Mouse (Mus musculus): ENCODE data around the gene Ppp2r5b. TPM values are rescaled to one million over a fixed set of nuclear protein-coding genes. Genes with fewer than 3 reads are reported as not detected.

Ppp2r5b gene
- polyA plus RNA-seq (2017; shearing (Covaris generic)), result 10 to 100 TPM; 11.2 to 16.8 TPM

DNA sequence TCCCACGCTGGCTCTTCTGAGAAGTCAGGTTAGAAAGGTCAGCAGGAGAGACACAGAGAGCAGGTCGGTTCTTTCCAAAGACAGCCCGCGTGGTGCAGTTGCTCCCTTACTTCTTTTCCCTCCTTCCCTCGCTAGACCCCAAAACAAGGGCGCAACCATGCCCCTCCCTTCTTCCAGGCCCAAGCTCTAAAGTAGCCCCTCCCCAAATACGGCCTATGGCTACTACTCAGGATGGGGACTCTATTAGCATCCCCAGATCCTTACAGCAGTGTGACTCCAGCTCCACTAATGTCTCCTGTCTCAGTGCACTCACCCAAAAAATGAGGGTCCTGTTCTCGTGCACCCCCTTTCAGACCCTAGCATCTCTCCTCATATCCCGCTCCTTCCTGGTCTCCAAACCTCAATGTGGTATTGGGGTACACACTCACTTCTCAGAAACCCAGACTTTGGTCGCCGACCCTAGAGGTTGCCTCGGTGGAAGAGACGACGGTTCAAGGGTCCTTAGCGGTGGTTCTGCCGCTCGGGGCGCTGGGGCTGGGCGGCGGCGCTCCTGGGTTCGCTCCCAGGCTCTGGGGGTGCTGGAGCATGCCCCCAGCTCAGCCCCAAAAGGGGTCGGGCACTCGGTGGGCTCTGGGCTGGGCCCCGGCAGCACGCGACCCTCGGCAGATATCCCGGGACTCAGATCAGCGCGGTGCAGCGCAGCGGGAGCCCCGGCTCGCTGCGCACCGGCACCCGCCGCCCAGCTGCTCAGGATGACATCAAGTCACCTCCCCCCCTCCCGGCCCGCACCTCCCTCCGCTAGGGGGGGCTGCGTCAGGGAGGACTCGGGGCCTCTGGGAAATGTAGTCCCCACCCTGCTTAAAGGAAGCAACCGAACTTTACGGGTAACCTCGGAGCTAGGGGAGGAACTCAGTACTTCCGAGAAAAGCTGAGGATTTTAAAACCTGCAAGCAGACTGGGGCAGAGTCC lies at the start of gene Ppp2r5b:
Gene Ppp2r5b, minus strand, starts transcription at position 789 of the 969 bp plus-strand sequence.

DNA sequence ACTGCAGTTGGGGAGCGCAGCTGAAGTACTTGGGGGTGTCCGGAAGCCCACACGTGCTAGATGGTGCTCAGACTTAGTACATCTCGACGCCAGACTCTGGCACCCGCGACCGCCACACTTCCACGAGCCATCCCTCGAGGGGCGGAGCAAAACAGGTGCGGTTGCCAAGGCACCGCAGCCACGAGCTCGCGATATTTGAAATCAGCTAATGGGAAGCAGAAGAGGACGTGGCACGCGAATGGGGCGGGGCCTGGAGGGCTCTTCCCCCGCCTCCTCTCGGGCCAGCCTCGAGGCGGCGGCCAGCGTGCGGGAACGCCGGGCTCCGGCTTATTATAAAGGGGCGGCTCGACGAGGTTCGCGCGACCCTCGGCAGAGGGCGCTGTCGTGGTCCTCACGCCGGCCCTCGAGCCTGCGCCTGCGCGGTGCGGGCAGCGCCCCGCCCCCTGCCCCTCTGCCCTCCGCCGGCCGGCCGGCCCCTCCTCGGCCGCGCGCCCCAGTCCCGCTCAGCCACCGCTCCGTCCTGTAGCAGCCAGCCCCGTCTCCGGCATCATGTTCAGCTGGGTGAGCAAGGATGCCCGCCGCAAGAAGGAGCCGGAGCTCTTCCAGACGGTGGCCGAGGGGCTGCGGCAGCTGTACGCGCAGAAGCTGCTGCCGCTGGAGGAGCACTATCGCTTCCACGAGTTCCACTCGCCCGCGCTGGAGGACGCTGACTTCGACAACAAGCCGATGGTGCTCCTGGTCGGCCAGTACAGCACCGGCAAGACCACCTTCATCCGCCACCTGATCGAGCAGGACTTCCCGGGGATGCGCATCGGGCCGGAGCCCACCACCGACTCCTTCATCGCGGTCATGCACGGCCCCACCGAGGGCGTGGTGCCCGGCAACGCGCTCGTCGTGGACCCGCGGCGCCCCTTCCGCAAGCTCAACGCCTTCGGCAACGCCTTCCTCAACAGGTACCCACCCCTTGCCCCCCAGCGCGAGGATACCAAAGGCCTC lies 41.1 kb upstream of the Ppp2r5b start, which contains the start of gene Ehd1:
Gene Ehd1, plus strand, starts transcription at position 300 of the 996 bp plus-strand sequence.

DNA sequence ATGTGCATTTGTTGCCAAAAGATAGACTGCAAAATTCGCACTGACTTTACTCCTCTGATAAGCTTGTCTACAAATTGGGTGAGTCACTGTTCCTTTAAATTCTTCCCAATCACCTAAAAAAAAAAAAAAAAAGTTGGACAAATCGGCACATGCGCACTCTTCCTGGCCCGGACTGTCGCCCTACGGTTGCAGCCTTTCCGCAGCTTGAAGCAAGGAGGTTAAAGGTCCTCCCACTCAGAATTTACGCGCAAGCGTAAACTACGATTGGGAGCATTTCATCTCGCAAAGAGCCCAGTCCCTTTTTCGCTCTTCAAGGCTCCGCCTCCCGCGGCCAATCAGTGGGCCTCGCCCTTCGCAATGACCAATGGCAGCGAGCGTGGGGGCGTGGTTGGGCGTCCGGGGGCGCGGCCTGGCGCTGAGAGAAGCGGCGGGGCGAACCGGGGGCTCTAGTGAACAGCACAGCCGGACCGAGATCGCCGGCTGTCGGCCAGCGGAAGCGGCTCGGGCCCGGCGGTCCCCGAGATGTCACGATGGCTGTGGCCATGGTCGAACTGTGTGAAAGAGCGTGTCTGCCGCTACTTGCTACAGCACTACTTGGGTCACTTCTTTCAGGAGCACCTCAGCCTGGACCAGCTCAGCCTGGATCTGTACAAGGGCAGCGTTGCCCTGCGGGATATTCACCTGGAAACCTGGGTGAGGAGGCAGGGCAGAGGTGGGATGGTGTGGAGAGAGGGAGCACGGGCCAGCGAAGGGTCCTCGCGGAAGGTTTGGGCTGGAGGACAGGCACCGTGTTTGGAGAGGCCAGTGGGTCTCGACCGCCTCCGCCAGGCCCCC lies 5.8 kb upstream of the Ppp2r5b start, which contains the start of gene Atg2a:
Gene Atg2a, plus strand, starts transcription at position 395 of the 834 bp plus-strand sequence.

DNA sequence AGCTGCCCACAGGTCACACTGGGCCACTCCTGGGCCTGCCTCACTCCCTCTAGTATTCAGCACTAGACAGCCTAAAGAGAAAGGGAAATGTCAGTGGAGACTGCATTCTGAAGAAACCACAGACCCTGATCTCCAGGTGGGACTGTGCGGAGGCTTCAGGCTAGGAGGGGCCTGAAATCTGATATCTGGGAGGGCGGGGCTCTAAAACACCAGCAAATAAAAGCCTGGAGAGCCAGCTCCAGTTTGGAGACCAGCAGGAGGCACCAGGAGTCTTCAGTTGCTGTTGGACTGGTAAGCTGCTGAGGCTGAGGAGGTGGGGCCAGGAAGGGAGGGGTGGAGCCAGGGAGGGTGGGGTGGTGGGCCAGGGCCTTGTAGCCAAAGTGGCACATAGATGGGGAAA lies 9.5 kb downstream of the Ppp2r5b start, which contains the start of gene Gpha2:
Gene Gpha2, plus strand, starts transcription at position 246 of the 400 bp plus-strand sequence.

DNA sequence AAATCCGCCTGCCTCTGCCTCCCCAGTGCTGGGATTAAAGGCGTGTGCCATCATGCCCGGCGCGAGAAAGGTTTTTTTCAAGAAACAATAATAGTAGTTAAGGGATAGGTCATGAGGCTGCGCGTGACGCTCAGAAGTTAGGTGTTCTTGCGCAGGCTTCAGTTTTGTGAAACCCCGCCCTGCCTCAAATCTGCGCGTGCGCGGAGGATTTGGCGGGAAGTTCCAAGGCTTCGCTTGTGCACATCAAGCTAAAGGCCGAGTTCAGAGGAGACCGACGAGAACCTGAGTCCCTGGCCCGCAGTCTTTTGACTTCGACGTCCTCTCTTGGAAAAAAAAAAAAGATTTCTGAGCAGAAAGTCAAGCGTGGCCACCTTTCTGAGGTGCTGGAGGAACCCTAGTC lies 51.5 kb downstream of the Ppp2r5b start, which contains the start of gene Majin:
Gene Majin, plus strand, starts transcription at position 258 of the 400 bp plus-strand sequence.

Other genes starting within 250 kb of the Ppp2r5b start
- gene Slc22a20, start 249.7 kb downstream of the Ppp2r5b start, polyA plus RNA-seq (2017; shearing (Covaris generic)), result under 1 TPM in 1 of 2 experiments, not detected in 1; 0.12 TPM
- gene Capn1, start 220.0 kb downstream of the Ppp2r5b start, polyA plus RNA-seq (2017; shearing (Covaris generic)), result 10 to 100 TPM; 64.7 to 92.5 TPM
- gene Syvn1, start 189.3 kb downstream of the Ppp2r5b start, polyA plus RNA-seq (2017; shearing (Covaris generic)), result 10 to 100 TPM; 32.0 to 43.8 TPM
- gene Mrpl49, start 178.1 kb downstream of the Ppp2r5b start, polyA plus RNA-seq (2017; shearing (Covaris generic)), result 10 to 100 TPM; 45.2 to 50.7 TPM
- gene Fau, start 178.0 kb downstream of the Ppp2r5b start, polyA plus RNA-seq (2017; shearing (Covaris generic)), result 1,000 to 10,000 TPM in 1 of 2 experiments, 100 to 1,000 TPM in 1; 813 to 1,285 TPM
- 10 to 100 TPM; 32.8 to 52.1 TPM for gene Znhit2, start 174.7 kb downstream of the Ppp2r5b start, polyA plus RNA-seq (2017; shearing (Covaris generic))
- gene Tm7sf2, start 167.5 kb downstream of the Ppp2r5b start, polyA plus RNA-seq (2017; shearing (Covaris generic)), result 10 to 100 TPM; 11.1 to 11.2 TPM
- gene Vps51, start 158.6 kb downstream of the Ppp2r5b start, polyA plus RNA-seq (2017; shearing (Covaris generic)), result 10 to 100 TPM; 70.2 to 73.2 TPM
- gene Tmem262, start 155.8 kb downstream of the Ppp2r5b start, polyA plus RNA-seq (2017; shearing (Covaris generic)), result under 1 TPM; 0.31 to 0.42 TPM
- gene Gm28374, start 153.6 kb downstream of the Ppp2r5b start, polyA plus RNA-seq (2017; shearing (Covaris generic)), result 1 to 10 TPM in 1 of 2 experiments, under 1 TPM in 1; 0.45 to 1.5 TPM
- gene Zfpl1, start 150.9 kb downstream of the Ppp2r5b start, polyA plus RNA-seq (2017; shearing (Covaris generic)), result 10 to 100 TPM; 44.0 to 47.3 TPM
- 10 to 100 TPM in 1 of 2 experiments, 1 to 10 TPM in 1; 9.4 to 10.0 TPM for gene Cdca5, start 150.9 kb downstream of the Ppp2r5b start, polyA plus RNA-seq (2017; shearing (Covaris generic))
- gene AC131692.1, start 141.5 kb downstream of the Ppp2r5b start, polyA plus RNA-seq (2017; shearing (Covaris generic)), result not detected
- gene Naaladl1, start 130.1 kb downstream of the Ppp2r5b start, polyA plus RNA-seq (2017; shearing (Covaris generic)), result under 1 TPM in 1 of 2 experiments, not detected in 1; 0.18 TPM
- 10 to 100 TPM; 13.8 to 33.6 TPM for gene Sac3d1, start 117.2 kb downstream of the Ppp2r5b start, polyA plus RNA-seq (2017; shearing (Covaris generic))
- gene Snx15, start 107.6 kb downstream of the Ppp2r5b start, polyA plus RNA-seq (2017; shearing (Covaris generic)), result 10 to 100 TPM; 30.2 to 35.6 TPM
- under 1 TPM in 1 of 2 experiments, not detected in 1; 0.75 TPM for gene Batf2, start 94.9 kb downstream of the Ppp2r5b start, polyA plus RNA-seq (2017; shearing (Covaris generic))
- gene Arl2, start 94.3 kb downstream of the Ppp2r5b start, polyA plus RNA-seq (2017; shearing (Covaris generic)), result 10 to 100 TPM; 14.8 to 26.8 TPM
- not detected for gene Majin, start 51.5 kb downstream of the Ppp2r5b start, polyA plus RNA-seq (2017; shearing (Covaris generic))
- not detected for gene Gpha2, start 9.5 kb downstream of the Ppp2r5b start, polyA plus RNA-seq (2017; shearing (Covaris generic))
- gene Atg2a, start 5.8 kb upstream of the Ppp2r5b start, polyA plus RNA-seq (2017; shearing (Covaris generic)), result 10 to 100 TPM; 13.3 to 32.4 TPM
- gene Ehd1, start 40.9 kb upstream of the Ppp2r5b start, polyA plus RNA-seq (2017; shearing (Covaris generic)), result 10 to 100 TPM; 34.9 to 43.9 TPM
- under 1 TPM; 0.20 to 0.64 TPM for gene Cdc42bpg, start 70.6 kb upstream of the Ppp2r5b start, polyA plus RNA-seq (2017; shearing (Covaris generic))
- 10 to 100 TPM; 33.5 to 46.0 TPM for gene Men1, start 99.1 kb upstream of the Ppp2r5b start, polyA plus RNA-seq (2017; shearing (Covaris generic))
- 100 to 1,000 TPM; 151 to 161 TPM for gene Map4k2, start 105.3 kb upstream of the Ppp2r5b start, polyA plus RNA-seq (2017; shearing (Covaris generic))
- 100 to 1,000 TPM; 191 to 248 TPM for gene Sf1, start 127.8 kb upstream of the Ppp2r5b start, polyA plus RNA-seq (2017; shearing (Covaris generic))
- 10 to 100 TPM in 1 of 2 experiments, 1 to 10 TPM in 1; 5.2 to 11.2 TPM for gene Pygm, start 148.5 kb upstream of the Ppp2r5b start, polyA plus RNA-seq (2017; shearing (Covaris generic))
- gene Rasgrp2, start 163.5 kb upstream of the Ppp2r5b start, polyA plus RNA-seq (2017; shearing (Covaris generic)), result 100 to 1,000 TPM; 164 to 422 TPM
- under 1 TPM; 0.23 to 0.27 TPM for gene Nrxn2, start 182.9 kb upstream of the Ppp2r5b start, polyA plus RNA-seq (2017; shearing (Covaris generic))